Mouse (Mus musculus) myocyte (in vitro differentiated cells): ENCODE data around the gene Slc35a2. TPM values are rescaled to one million over a fixed set of nuclear protein-coding genes. Genes with fewer than 3 reads are reported as not detected.

Source experiments
- H3K27me3 ChIP-seq: one replicate; pipeline ENCODE4 v1.6.1; 2011; ENCODE audit not compliant: control insufficient read depth, insufficient read depth, insufficient read length
- H3K36me3 ChIP-seq: one replicate; pipeline ENCODE4 v1.6.1; 2011; ENCODE audit not compliant: control insufficient read depth, insufficient read depth
- H3K4me2 ChIP-seq: one replicate; pipeline ENCODE4 v1.6.1; 2011; ENCODE audit warnings: low read depth, control low read depth
- H3K4me3 ChIP-seq: one replicate; pipeline ENCODE4 v1.5.1; 2011; ENCODE audit warnings: mild to moderate bottlenecking, control low read depth, moderate library complexity
- H3K79me2 ChIP-seq: one replicate; pipeline ENCODE4 v1.6.1; 2011; ENCODE audit not compliant: control insufficient read depth, insufficient read depth
- H3ac ChIP-seq: one replicate; pipeline ENCODE4 v1.6.1; 2011; ENCODE audit not compliant: control insufficient read depth, insufficient read length
- CEBPB ChIP-seq: IDR thresholded peaks from 2 replicates; pipeline ENCODE4 v1.6.1; 2011; ENCODE audit warnings: mild to moderate bottlenecking, moderate library complexity; ENCODE audit not compliant: poor library complexity, insufficient read depth, severe bottlenecking
- E2F4 ChIP-seq: IDR thresholded peaks from one replicate; pipeline ENCODE4 v1.6.1; 2011; ENCODE audit warnings: mild to moderate bottlenecking, control low read depth, moderate library complexity; ENCODE audit not compliant: insufficient read depth
- MAX ChIP-seq: IDR thresholded peaks from one replicate; pipeline ENCODE4 v1.6.1; 2011; ENCODE audit warnings: low read depth, mild to moderate bottlenecking, control low read depth
- MYOD1 ChIP-seq, 3 experiments: IDR thresholded peaks; one replicate each; pipeline ENCODE4 v1.6.1; 2011; ENCODE audit warnings: control low read depth in 2 of 3, low read depth in 2 of 3, mild to moderate bottlenecking in 2 of 3, moderate library complexity in 1 of 3; ENCODE audit not compliant: insufficient read length in 2 of 3, control insufficient read depth in 1 of 3
- MYOG ChIP-seq, 3 experiments: IDR thresholded peaks; one replicate each; pipeline ENCODE4 v1.6.1; 2011; ENCODE audit warnings: control low read depth in 2 of 3, low read depth in 2 of 3, mild to moderate bottlenecking in 2 of 3; ENCODE audit not compliant: insufficient read length in 2 of 3, control insufficient read depth in 1 of 3, insufficient read depth in 1 of 3
- POLR2A ChIP-seq: IDR thresholded peaks from one replicate; pipeline ENCODE4 v1.6.1; 2011; ENCODE audit warnings: low read depth, mild to moderate bottlenecking, control low read depth, moderate library complexity; ENCODE audit not compliant: insufficient read length
- POLR2AphosphoS2 ChIP-seq: IDR thresholded peaks from one replicate; pipeline ENCODE4 v1.6.1; 2011; ENCODE audit warnings: low read depth, control low read depth; ENCODE audit not compliant: insufficient read length
- REST ChIP-seq: IDR thresholded peaks from one replicate; pipeline ENCODE4 v1.6.1; 2011; ENCODE audit warnings: mild to moderate bottlenecking, control low read depth, moderate library complexity; ENCODE audit not compliant: insufficient read depth, insufficient read length
- SRF ChIP-seq: IDR thresholded peaks from one replicate; pipeline ENCODE4 v1.6.1; 2011; ENCODE audit warnings: low read depth; ENCODE audit not compliant: control insufficient read depth, insufficient read length
- TCF12 ChIP-seq: IDR thresholded peaks from one replicate; pipeline ENCODE4 v1.6.1; 2011; ENCODE audit warnings: mild to moderate bottlenecking, control low read depth; ENCODE audit not compliant: poor library complexity, insufficient read depth, severe bottlenecking
- TCF3 ChIP-seq: IDR thresholded peaks from one replicate; pipeline ENCODE4 v1.6.1; 2011; ENCODE audit warnings: low read depth, control low read depth; ENCODE audit not compliant: insufficient read length
- USF1 ChIP-seq: IDR thresholded peaks from one replicate; pipeline ENCODE4 v1.6.1; 2011; ENCODE audit warnings: low read depth, mild to moderate bottlenecking, control low read depth, moderate library complexity
- polyA plus RNA-seq: library from polyadenylated mRNA; unstranded; fragments of >200 nt; fragmentation: generic; extraction: Trizol; gene quantifications from one replicate; pipeline ENCODE4 v1.2.1, GENCODE M21; 2012; ENCODE audit warnings: missing spikeins

Slc35a2 gene
- polyA plus RNA-seq, 1 experiment = 32.9 TPM

GRCm38 (mm10) chrX:7864551-7864950 lies 19.3 kb upstream of the Slc35a2 start:
- Histone ChIP-seq H3K79me2 (peaks cover 22% of the 10 kb centered on the region), H3K27me3 (no peaks in the 10 kb centered on the region), H3K36me3 (no peaks in the 10 kb centered on the region), H3K4me3 (no peak overlapping the region), H3ac (no peak overlapping the region), H3K4me2 (no peak overlapping the region)
- no peak for TF ChIP-seq TCF3
- TF ChIP-seq USF1 = no peak
- TF ChIP-seq E2F4 = no peak
- TF ChIP-seq MYOG (IDR thresholded peaks at IDR 0.05; ENCODE audit: control insufficient read depth in 1 of 3, insufficient read depth in 1 of 3, insufficient read length in 2 of 3, low read depth in 2 of 3) = no peak

GRCm38 (mm10) chrX:7865343-7865742 lies 18.5 kb upstream of the Slc35a2 start:
- Histone ChIP-seq H3K27me3 (no peaks in the 10 kb centered on the region), H3K4me2 (no peak overlapping the region), H3K36me3 (no peaks in the 10 kb centered on the region), H3K4me3 (no peak overlapping the region), H3K79me2 (peaks cover 22% of the 10 kb centered on the region), H3ac (no peak overlapping the region)
- TF ChIP-seq MYOD1 (IDR thresholded peaks at IDR 0.05; ENCODE audit: control insufficient read depth in 1 of 3, insufficient read length in 2 of 3, low read depth in 2 of 3) (no peak), USF1 (no peak), POLR2A (no peak), REST (no peak), SRF (no peak), MYOG (IDR thresholded peaks at IDR 0.05; ENCODE audit: control insufficient read depth in 1 of 3, insufficient read depth in 1 of 3, insufficient read length in 2 of 3, low read depth in 2 of 3) (no peak), MAX (no peak), POLR2AphosphoS2 (no peak), TCF3 (no peak), CEBPB (no peak), TCF12 (no peak), E2F4 (no peak)

GRCm38 (mm10) chrX:7865786-7866185 lies 18.0 kb upstream of the Slc35a2 start:
- Histone ChIP-seq H3K4me3 (no peak overlapping the region), H3ac (no peak overlapping the region), H3K36me3 (no peaks in the 10 kb centered on the region), H3K79me2 (peaks cover 22% of the 10 kb centered on the region), H3K4me2 (no peak overlapping the region), H3K27me3 (no peaks in the 10 kb centered on the region)
- no peak for TF ChIP-seq MYOD1 (IDR thresholded peaks at IDR 0.05; ENCODE audit: control insufficient read depth in 1 of 3, insufficient read length in 2 of 3, low read depth in 2 of 3)
- no peak for TF ChIP-seq SRF
- TF ChIP-seq USF1 = no peak
- TF ChIP-seq CEBPB = no peak
- no peak for TF ChIP-seq POLR2A
- no peak for TF ChIP-seq TCF3
- no peak for TF ChIP-seq POLR2AphosphoS2
- no peak for TF ChIP-seq E2F4
- no peak for TF ChIP-seq REST
- no peak for TF ChIP-seq TCF12
- TF ChIP-seq MYOG (IDR thresholded peaks at IDR 0.05; ENCODE audit: control insufficient read depth in 1 of 3, insufficient read depth in 1 of 3, insufficient read length in 2 of 3, low read depth in 2 of 3) = no peak
- no peak for TF ChIP-seq MAX

- Histone ChIP-seq H3K4me2 (no peak overlapping the region), H3K79me2 (peaks cover 14% of the 10 kb centered on the region), H3K36me3 (peaks cover 5% of the 10 kb centered on the region), H3ac (no peak overlapping the region), H3K4me3 (no peak overlapping the region), H3K27me3 (no peaks in the 10 kb centered on the region)
- TF ChIP-seq REST = no peak
- no peak for TF ChIP-seq MAX
- TF ChIP-seq TCF3 = no peak
- TF ChIP-seq POLR2AphosphoS2 = no peak
- TF ChIP-seq POLR2A = no peak
- TF ChIP-seq SRF = no peak
- no peak for TF ChIP-seq CEBPB
- TF ChIP-seq E2F4 = no peak
- TF ChIP-seq MYOG (IDR thresholded peaks at IDR 0.05; ENCODE audit: control insufficient read depth in 1 of 3, insufficient read depth in 1 of 3, insufficient read length in 2 of 3, low read depth in 2 of 3) = no peak
- no peak for TF ChIP-seq USF1
Observed at GRCm38 (mm10) chrX:7867141-7867540, 16.7 kb upstream of the Slc35a2 start.

GRCm38 (mm10) chrX:7868506-7868905 lies 15.3 kb upstream of the Slc35a2 start:
- TF ChIP-seq E2F4 = no peak

More at GRCm38 (mm10) chrX:7868506-7868905, 15.3 kb upstream of the Slc35a2 start:
- peaks cover 10% of the 10 kb centered on the region for H3K79me2 ChIP-seq
- H3K27me3 ChIP-seq = no peaks in the 10 kb centered on the region
- no peak overlapping the region for H3K4me2 ChIP-seq
- H3ac ChIP-seq = no peak overlapping the region
- peaks cover 5% of the 10 kb centered on the region for H3K36me3 ChIP-seq
- H3K4me3 ChIP-seq = no peak overlapping the region
